Mouse (Mus musculus): ENCODE measurements around the gene Tmem41b. TPM values are rescaled to one million over a fixed set of nuclear protein-coding genes. Genes with fewer than 3 reads are reported as not detected.
A peak's percentile ranks its signal among the peaks of the same experiment; 100 is the strongest.

The Tmem41b gene
- polyA plus RNA-seq, 1 experiment from 2014 or later: 79.1 TPM

DNA sequence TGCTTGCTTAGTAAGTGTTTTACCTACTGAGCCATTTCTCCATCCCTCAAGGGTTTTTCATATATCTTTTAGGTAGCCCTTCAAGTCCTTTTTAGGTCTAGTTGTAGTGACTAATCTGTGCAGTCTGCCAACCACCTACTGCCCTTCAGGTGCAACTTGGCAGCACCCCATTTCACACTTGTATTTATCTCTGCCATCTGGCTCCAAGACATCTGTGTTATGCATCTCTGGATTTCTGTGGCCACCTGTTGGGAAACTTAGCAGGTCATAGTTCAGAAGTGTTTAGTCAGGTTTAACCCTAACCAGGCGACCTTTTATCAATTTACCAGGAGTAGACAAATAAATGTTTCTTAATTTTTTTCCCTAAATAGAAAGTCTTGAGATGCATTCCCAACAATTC is 24.7 kb upstream of the Tmem41b start:
- 63% methylated on average over 1 of the region's 1 CpGs for WGBS
- ATAC-seq (ENCODE audit: insufficient read depth, low FRiP score, low TSS enrichment) (no peak), DNase-seq (ENCODE audit: low spot score) (no peak)
- Histone ChIP-seq H3K27ac (ENCODE audit: low read depth, low read length) (no peak overlapping the region), H3K4me2 (ENCODE audit: low read depth) (no peak overlapping the region), H3K4me3 (ENCODE audit: low read depth, low read length) (no peak overlapping the region), H3K36me3 (ENCODE audit: control insufficient read depth, insufficient read depth, low read length) (no peaks in the 10 kb centered on the region), H3K4me1 (ENCODE audit: control insufficient read depth, insufficient read depth, low read length) (no peaks in the 10 kb centered on the region), H3K27me3 (ENCODE audit: control insufficient read depth, insufficient read depth, low read length) (no peaks in the 10 kb centered on the region), H3K9me3 (ENCODE audit: control insufficient read depth, low read length) (no peaks in the 10 kb centered on the region), H3K9ac (ENCODE audit: low read length) (no peak overlapping the region)

DNA sequence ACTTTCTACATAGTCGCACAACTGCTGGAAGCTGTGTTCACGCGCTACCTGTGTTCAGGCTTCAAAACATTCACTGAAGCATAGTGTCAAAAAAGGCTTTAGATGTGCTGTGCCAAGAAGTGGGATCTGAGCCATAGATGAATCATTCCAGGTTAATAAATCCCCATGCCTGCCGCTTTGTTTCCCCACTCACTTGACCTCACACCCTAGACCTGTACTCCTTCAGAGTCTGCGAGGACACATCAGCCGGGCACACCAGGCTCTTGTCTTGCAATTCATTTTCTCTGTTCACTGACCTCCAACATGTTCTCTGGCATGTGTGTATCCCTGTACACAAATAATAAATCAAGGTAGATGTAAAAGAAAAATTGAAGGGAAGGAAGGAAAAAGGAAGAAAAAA is 22.4 kb upstream of the Tmem41b start:
- 95% methylated on average over 6 of the region's 6 CpGs for WGBS

DNA sequence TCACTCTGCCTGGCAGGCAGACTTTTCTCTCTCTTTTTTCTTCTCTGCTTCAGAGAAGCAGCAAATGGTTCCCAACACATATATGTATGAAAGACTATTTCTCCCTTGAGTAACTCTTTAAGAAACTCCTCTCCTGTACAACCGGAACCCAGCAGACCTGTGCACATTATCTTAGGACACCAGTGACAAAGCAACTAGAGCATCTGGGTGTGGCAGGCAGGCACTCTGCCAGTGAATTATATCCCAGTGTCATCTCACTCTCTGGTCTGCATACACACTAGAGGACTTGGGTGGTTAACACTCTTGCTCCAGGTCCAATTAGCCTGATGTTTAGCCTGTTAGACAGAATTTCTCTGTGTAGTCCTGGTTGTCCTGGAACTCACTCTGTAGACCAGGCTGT is 21.8 kb upstream of the Tmem41b start:
- H3K9ac ChIP-seq (ENCODE audit: low read length): no peak overlapping the region
- H3K36me3 ChIP-seq (ENCODE audit: control insufficient read depth, insufficient read depth, low read length): no peaks in the 10 kb centered on the region
- 91% methylated on average over 1 of the region's 1 CpGs for WGBS
- no peaks in the 10 kb centered on the region for H3K27me3 ChIP-seq (ENCODE audit: control insufficient read depth, insufficient read depth, low read length)
- H3K4me1 ChIP-seq (ENCODE audit: control insufficient read depth, insufficient read depth, low read length): no peaks in the 10 kb centered on the region
- ATAC-seq (ENCODE audit: insufficient read depth, low FRiP score, low TSS enrichment) (no peak), DNase-seq (ENCODE audit: low spot score) (no peak)
- H3K4me3 ChIP-seq (ENCODE audit: low read depth, low read length): no peak overlapping the region
- H3K27ac ChIP-seq (ENCODE audit: low read depth, low read length): no peak overlapping the region
- no peaks in the 10 kb centered on the region for H3K9me3 ChIP-seq (ENCODE audit: control insufficient read depth, low read length)
- no peak overlapping the region for H3K4me2 ChIP-seq (ENCODE audit: low read depth)

More for the DNA sequence above, 22.4 kb upstream of the Tmem41b start:
- no peaks in the 10 kb centered on the region for H3K36me3 ChIP-seq (ENCODE audit: control insufficient read depth, insufficient read depth, low read length)
- H3K27ac ChIP-seq (ENCODE audit: low read depth, low read length): no peak overlapping the region
- ATAC-seq (ENCODE audit: insufficient read depth, low FRiP score, low TSS enrichment): no peak
- no peak overlapping the region for H3K4me3 ChIP-seq (ENCODE audit: low read depth, low read length)
- no peaks in the 10 kb centered on the region for H3K27me3 ChIP-seq (ENCODE audit: control insufficient read depth, insufficient read depth, low read length)
- no peak overlapping the region for H3K4me2 ChIP-seq (ENCODE audit: low read depth)
- no peaks in the 10 kb centered on the region for H3K4me1 ChIP-seq (ENCODE audit: control insufficient read depth, insufficient read depth, low read length)
- no peak for DNase-seq (ENCODE audit: low spot score)
- H3K9me3 ChIP-seq (ENCODE audit: control insufficient read depth, low read length): no peaks in the 10 kb centered on the region
- no peak overlapping the region for H3K9ac ChIP-seq (ENCODE audit: low read length)

DNA sequence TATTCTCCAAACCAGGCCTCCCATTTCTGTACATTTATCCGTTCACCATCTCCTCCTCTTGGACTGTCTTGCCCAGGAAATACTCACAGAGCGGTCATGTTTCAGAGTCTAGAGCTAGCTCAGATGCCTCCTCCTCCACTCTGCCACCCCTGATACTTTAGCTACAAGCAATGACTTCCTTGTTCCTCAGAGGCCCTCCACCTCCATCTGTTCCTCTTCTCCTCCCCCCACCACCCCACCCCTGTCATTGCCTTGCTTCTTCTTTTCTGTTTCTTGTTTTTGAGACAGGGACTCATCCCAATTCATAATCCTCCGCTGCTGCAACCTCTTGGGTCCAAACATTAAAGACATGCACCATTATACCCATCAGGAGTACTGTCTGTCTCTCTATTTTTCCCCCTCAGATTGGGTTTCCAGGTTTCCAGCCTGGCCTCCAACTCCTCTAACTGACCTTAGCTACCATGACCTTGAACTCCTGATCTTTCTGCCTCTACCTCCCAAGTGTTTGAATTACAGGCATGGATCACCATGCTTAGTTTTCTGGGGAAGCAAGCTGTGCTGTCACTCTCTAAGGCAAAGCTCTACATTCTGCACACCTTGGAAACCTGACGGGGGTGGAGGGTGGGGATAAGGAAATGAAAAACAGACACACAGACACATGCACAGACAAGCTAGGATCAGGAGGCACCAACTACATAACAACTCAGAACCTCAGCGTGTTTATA is 19.9 kb upstream of the Tmem41b start:
- H3K4me3 ChIP-seq (ENCODE audit: low read depth, low read length): no peak overlapping the region
- DNase-seq (ENCODE audit: low spot score) (no peak), ATAC-seq (ENCODE audit: insufficient read depth, low FRiP score, low TSS enrichment) (no peak)
- no peaks in the 10 kb centered on the region for H3K4me1 ChIP-seq (ENCODE audit: control insufficient read depth, insufficient read depth, low read length)
- no peak overlapping the region for H3K4me2 ChIP-seq (ENCODE audit: low read depth)
- no peak overlapping the region for H3K9ac ChIP-seq (ENCODE audit: low read length)
- H3K27me3 ChIP-seq (ENCODE audit: control insufficient read depth, insufficient read depth, low read length): no peaks in the 10 kb centered on the region
- H3K27ac ChIP-seq (ENCODE audit: low read depth, low read length): no peak overlapping the region
- H3K36me3 ChIP-seq (ENCODE audit: control insufficient read depth, insufficient read depth, low read length): no peaks in the 10 kb centered on the region
- WGBS: 82% methylated on average over 5 of the region's 5 CpGs
- no peaks in the 10 kb centered on the region for H3K9me3 ChIP-seq (ENCODE audit: control insufficient read depth, low read length)

DNA sequence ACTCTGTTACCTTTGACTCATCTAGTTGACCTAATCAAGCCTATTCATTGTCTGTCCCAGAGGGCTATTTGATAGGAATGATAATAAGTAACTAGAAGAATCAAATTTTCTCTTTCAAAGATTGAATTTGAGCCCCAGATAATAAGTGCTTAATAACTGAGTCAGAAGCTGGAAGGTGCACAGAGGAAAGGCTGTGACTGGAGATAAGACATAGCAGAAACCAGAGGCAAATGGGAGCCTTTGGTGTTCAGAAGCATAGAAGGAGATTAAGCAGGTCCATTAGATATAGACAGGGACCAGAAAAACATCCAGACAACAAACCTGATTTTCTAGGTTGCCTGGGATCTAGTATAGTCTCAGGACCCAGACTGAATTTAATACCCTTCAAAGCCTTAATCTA is 19.2 kb upstream of the Tmem41b start:
- H3K4me1 ChIP-seq (ENCODE audit: control insufficient read depth, insufficient read depth, low read length): no peaks in the 10 kb centered on the region
- no peak for ATAC-seq (ENCODE audit: insufficient read depth, low FRiP score, low TSS enrichment)

DNA sequence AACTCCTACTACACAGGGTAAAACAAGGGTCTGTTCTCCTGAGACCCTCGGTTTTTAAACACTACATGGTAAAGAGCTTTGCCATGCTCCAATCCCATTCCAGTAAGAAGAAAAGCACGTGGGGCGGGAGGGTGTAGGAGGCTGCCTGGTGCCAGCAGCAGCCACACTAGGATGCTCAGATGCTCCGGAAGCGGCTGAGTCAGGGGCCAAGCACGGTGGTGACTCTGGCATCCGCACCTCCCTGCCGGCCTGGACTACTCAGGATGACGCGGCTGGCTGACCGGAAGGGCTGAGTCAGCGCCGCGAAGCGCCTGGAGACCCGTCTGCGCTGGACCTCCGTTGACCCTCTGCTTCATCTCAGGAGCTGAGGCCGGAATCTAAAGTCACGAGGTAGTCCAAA is 16.2 kb upstream of the Tmem41b start:
- Histone ChIP-seq H3K27ac (ENCODE audit: low read depth, low read length) (no peak overlapping the region), H3K4me2 (ENCODE audit: low read depth) (peak overlapping the region; percentile 10), H3K9ac (ENCODE audit: low read length) (peak overlapping the region; percentile 44; the same call in 1 of the 2 replicates), H3K4me1 (ENCODE audit: control insufficient read depth, insufficient read depth, low read length) (no peaks in the 10 kb centered on the region), H3K9me3 (ENCODE audit: control insufficient read depth, low read length) (no peaks in the 10 kb centered on the region), H3K36me3 (ENCODE audit: control insufficient read depth, insufficient read depth, low read length) (no peaks in the 10 kb centered on the region), H3K27me3 (ENCODE audit: control insufficient read depth, insufficient read depth, low read length) (no peaks in the 10 kb centered on the region), H3K4me3 (ENCODE audit: low read depth, low read length) (no peak overlapping the region)
- WGBS: 17% methylated on average over 20 of the region's 20 CpGs
- no peak for ATAC-seq (ENCODE audit: insufficient read depth, low FRiP score, low TSS enrichment)
- peak; percentile 67 for DNase-seq (ENCODE audit: low spot score)

More for the DNA sequence above, 19.2 kb upstream of the Tmem41b start:
- Histone ChIP-seq H3K27me3 (ENCODE audit: control insufficient read depth, insufficient read depth, low read length) (no peaks in the 10 kb centered on the region), H3K27ac (ENCODE audit: low read depth, low read length) (no peak overlapping the region), H3K4me2 (ENCODE audit: low read depth) (no peak overlapping the region), H3K4me3 (ENCODE audit: low read depth, low read length) (no peak overlapping the region), H3K9ac (ENCODE audit: low read length) (no peak overlapping the region), H3K36me3 (ENCODE audit: control insufficient read depth, insufficient read depth, low read length) (no peaks in the 10 kb centered on the region), H3K9me3 (ENCODE audit: control insufficient read depth, low read length) (no peaks in the 10 kb centered on the region)
- no peak for DNase-seq (ENCODE audit: low spot score)

DNA sequence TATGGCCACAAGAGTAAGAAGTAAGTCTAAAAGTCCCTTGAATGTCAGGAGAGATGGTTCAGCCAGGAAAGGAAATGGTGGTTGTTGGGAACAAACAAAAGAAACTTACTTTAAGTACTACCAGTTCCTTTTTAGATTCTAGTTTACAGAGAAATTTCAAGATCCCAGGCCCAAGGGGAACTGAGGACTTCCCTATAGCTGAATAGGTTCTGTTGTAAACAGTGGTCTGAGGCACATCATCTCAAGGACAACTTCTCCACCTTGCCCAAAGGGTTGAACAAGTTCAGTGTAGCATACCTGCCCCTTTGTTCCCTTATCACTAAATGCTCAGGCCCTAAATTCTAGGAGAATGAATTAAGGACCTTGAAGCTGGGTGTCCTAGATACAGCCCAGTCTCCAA is 15.4 kb upstream of the Tmem41b start:
- no peaks in the 10 kb centered on the region for H3K9me3 ChIP-seq (ENCODE audit: control insufficient read depth, low read length)
- H3K4me2 ChIP-seq (ENCODE audit: low read depth): no peak overlapping the region
- ATAC-seq (ENCODE audit: insufficient read depth, low FRiP score, low TSS enrichment) (no peak), DNase-seq (ENCODE audit: low spot score) (no peak)
- no peaks in the 10 kb centered on the region for H3K36me3 ChIP-seq (ENCODE audit: control insufficient read depth, insufficient read depth, low read length)
- H3K27ac ChIP-seq (ENCODE audit: low read depth, low read length): no peak overlapping the region
- no peaks in the 10 kb centered on the region for H3K4me1 ChIP-seq (ENCODE audit: control insufficient read depth, insufficient read depth, low read length)
- no peak overlapping the region for H3K9ac ChIP-seq (ENCODE audit: low read length)
- H3K27me3 ChIP-seq (ENCODE audit: control insufficient read depth, insufficient read depth, low read length): no peaks in the 10 kb centered on the region
- H3K4me3 ChIP-seq (ENCODE audit: low read depth, low read length): no peak overlapping the region

DNA sequence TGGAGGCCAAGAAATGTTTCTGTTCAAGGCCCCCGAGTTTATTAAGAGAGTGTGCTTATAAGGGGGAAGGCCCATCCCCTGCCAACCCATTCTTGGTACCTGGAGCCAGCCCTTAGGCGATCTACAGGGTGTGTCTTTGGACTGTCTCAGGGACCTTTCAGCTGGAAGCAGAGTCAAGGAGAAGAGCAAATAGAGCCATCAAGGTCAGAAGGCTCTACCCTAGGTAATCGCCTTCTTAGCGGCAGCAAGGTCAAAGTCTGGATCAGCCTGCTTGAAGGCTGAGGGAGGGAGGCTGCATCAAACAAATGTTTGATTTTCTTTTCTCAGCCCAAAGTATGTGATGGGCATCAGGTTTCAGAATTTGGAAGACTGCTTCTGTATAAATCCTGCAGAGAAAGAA is 11.7 kb upstream of the Tmem41b start:
- H3K4me1 ChIP-seq (ENCODE audit: control insufficient read depth, insufficient read depth, low read length): no peaks in the 10 kb centered on the region
- no peaks in the 10 kb centered on the region for H3K27me3 ChIP-seq (ENCODE audit: control insufficient read depth, insufficient read depth, low read length)
- no peak overlapping the region for H3K27ac ChIP-seq (ENCODE audit: low read depth, low read length)
- no peak overlapping the region for H3K4me2 ChIP-seq (ENCODE audit: low read depth)
- WGBS: 83% methylated on average over 4 of the region's 4 CpGs
- DNase-seq (ENCODE audit: low spot score): no peak
- H3K9me3 ChIP-seq (ENCODE audit: control insufficient read depth, low read length): no peaks in the 10 kb centered on the region
- ATAC-seq (ENCODE audit: insufficient read depth, low FRiP score, low TSS enrichment): no peak
- H3K4me3 ChIP-seq (ENCODE audit: low read depth, low read length): no peak overlapping the region
- no peaks in the 10 kb centered on the region for H3K36me3 ChIP-seq (ENCODE audit: control insufficient read depth, insufficient read depth, low read length)
- H3K9ac ChIP-seq (ENCODE audit: low read length): no peak overlapping the region

DNA sequence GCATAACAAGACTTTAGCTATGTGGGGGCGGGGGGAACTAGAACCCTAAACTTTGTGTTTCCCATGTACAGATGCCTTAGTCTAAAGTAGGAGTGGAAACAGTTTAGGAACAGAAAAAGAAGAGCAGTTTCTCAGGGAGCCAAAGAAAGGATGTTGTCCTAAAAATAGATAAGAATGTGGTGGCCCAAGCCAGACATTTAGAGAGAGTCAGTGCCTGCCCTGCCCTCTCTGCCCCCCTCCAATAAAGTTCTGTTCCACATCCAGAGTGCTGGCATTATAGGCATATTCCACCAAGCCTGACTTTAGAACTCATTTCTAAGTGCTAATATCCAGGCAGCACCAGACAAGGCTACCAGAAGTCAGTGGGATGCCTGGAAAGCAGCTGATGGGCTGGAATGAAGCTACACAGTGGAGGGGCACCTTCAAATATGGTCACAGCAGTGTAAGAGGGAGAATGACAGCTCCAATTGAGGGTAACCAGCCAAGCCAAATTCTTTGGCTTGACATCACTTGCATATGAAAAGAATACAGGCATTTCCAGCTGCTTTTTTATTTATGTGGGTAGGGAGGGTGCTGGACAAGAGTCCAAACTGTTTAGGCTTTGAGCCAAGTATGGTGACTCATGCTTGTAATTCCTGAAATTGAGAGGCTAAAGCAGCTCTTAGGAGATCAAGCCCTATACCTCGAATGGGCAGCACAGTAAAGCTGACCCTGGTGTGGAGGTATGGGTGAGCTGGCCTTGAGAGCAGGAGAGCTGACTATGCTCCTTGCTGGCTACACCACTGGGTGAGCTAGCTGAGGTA is 6.6 kb upstream of the Tmem41b start:
- Histone ChIP-seq H3K4me1 (ENCODE audit: control insufficient read depth, insufficient read depth, low read length) (no peaks in the 10 kb centered on the region), H3K36me3 (ENCODE audit: control insufficient read depth, insufficient read depth, low read length) (no peaks in the 10 kb centered on the region), H3K9ac (ENCODE audit: low read length) (no peak overlapping the region), H3K4me3 (ENCODE audit: low read depth, low read length) (no peak overlapping the region), H3K9me3 (ENCODE audit: control insufficient read depth, low read length) (no peaks in the 10 kb centered on the region), H3K27me3 (ENCODE audit: control insufficient read depth, insufficient read depth, low read length) (no peaks in the 10 kb centered on the region), H3K4me2 (ENCODE audit: low read depth) (no peak overlapping the region), H3K27ac (ENCODE audit: low read depth, low read length) (no peak overlapping the region)
- ATAC-seq (ENCODE audit: insufficient read depth, low FRiP score, low TSS enrichment): no peak
- DNase-seq (ENCODE audit: low spot score): no peak
- WGBS: 65% methylated on average over 2 of the region's 2 CpGs
